Mouse (Mus musculus) testis, adult 2 months (tissue): ENCODE measurements around the gene Cdh23.

Source experiments
- CTCF ChIP-seq: fragments of 200-500 bp; IDR thresholded peaks from 2 replicates; pipeline ENCODE4 v1.5.1; 2012; ENCODE audit warnings: low read depth, mild to moderate bottlenecking, inconsistent platforms, low read length, moderate library complexity; ENCODE audit not compliant: control insufficient read depth, insufficient read depth, insufficient replicate concordance
- POLR2A ChIP-seq: fragments of 200-500 bp; IDR thresholded peaks from 2 replicates; pipeline ENCODE4 v1.6.1; 2012; ENCODE audit warnings: low read depth, mild to moderate bottlenecking, inconsistent platforms, low read length, moderate library complexity; ENCODE audit not compliant: control insufficient read depth

GRCm38 (mm10) chr10:60328963-60329650 lies 367.2 kb downstream of the Cdh23 start:
- no peak for TF ChIP-seq CTCF
- no peak for TF ChIP-seq POLR2A
